Mouse (Mus musculus): ENCODE measurements around the gene Fgfr2. TPM values are rescaled to one million over a fixed set of nuclear protein-coding genes. Genes with fewer than 3 reads are reported as not detected.

Gene Fgfr2
- polyA plus RNA-seq, 1 experiment from 2014 or later, result 92.5 TPM

DNA sequence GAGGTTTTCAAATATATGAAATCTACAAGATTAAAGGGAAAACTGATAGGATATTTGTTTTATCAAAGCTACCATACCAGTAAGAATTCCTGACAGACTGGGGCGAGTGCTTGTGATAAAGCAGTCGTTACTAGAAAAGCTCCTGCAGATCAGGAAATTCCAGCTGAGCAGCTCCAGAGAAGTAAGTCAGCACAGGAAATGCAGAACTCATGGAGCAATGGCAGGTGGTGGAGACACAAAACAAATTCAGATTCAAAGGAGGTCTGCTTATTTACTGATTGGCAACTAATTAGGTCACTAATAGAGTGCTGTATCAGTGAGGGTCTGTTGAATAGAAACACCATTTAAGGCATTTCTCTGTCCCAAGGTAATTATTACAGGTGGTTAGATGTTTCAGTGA lies 2232.3 kb downstream of the Fgfr2 start:
- Histone ChIP-seq H3K36me3 (peaks cover 46% of the 10 kb centered on the region), H3K9me3 (no peaks in the 10 kb centered on the region), H3K27me3 (ENCODE audit: insufficient read depth, poor library complexity, severe bottlenecking) (no peaks in the 10 kb centered on the region), H3K4me3 (no peak overlapping the region), H3K27ac (no peak overlapping the region), H3K4me1 (replicated peaks) (peaks cover 7% of the 10 kb centered on the region; the same call in 1 of the 2 replicates)
- WGBS, result 39% methylated on average over 2 of the region's 2 CpGs
- no peak for DNase-seq (ENCODE audit: low spot score)

DNA sequence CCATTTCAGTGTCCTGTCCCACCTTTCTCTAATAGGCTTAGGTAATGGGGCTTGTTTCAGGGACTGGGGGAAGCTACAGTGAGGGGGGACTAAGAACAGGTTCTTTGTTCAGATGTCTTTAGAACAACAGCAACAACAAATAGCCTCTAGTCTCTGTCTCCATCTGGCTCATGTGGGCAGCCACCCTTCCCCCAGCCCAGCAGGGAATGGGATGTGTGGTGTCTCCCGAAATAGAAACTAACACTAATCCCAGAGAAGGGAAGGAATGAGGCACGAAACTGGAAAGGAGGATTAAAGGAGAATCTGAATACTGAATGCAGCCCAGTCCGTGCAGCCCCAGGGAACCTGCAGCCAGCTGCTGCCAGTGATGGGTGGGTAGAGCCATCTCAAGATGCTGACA lies 2235.2 kb downstream of the Fgfr2 start:
- Histone ChIP-seq H3K9me3 (no peaks in the 10 kb centered on the region), H3K4me3 (no peak overlapping the region), H3K27me3 (ENCODE audit: insufficient read depth, poor library complexity, severe bottlenecking) (no peaks in the 10 kb centered on the region), H3K27ac (0 out of 2 replicates have a peak overlapping the region, but pooled peaks have one; percentile 8), H3K36me3 (peaks cover 45% of the 10 kb centered on the region), H3K4me1 (replicated peaks) (peaks cover 7% of the 10 kb centered on the region; the same call in 1 of the 2 replicates)
- 16% methylated on average over 3 of the region's 3 CpGs for WGBS
- no peak for DNase-seq (ENCODE audit: low spot score)

GRCm38 (mm10) chr7:130886246-130886645 lies 2236.9 kb downstream of the Fgfr2 start:
- WGBS, result 79% methylated on average over 3 of the region's 3 CpGs
- DNase-seq (ENCODE audit: low spot score), result no peak
- no peaks in the 10 kb centered on the region for H3K9me3 ChIP-seq
- no peaks in the 10 kb centered on the region for H3K27me3 ChIP-seq (ENCODE audit: insufficient read depth, poor library complexity, severe bottlenecking)
- H3K36me3 ChIP-seq, result peaks cover 37% of the 10 kb centered on the region
- H3K27ac ChIP-seq, result no peak overlapping the region
- no peak overlapping the region for H3K4me3 ChIP-seq
- peaks cover 7% of the 10 kb centered on the region; the same call in 1 of the 2 replicates for H3K4me1 ChIP-seq (replicated peaks)

DNA sequence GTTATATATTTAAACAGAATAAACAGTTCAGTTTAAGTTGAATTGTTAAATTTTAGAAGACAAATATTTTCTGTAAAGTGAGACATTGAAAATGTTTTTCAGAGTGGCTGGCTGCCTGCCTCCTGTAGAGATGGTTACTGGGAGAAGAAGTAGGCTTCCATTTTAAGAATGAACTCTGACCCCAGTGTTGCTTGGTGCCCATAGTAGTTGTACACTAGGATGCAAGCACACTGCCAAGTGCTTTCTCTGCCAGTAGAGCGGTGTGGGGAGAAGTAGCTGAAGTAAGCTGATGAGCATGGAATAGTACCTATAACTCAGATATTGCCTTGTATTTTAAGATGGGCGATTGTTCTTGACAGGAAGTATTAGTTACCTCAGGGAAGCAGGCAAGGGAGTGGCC lies 2239.0 kb downstream of the Fgfr2 start:
- no peak overlapping the region for H3K4me3 ChIP-seq
- no peaks in the 10 kb centered on the region for H3K9me3 ChIP-seq
- H3K27ac ChIP-seq, result no peak overlapping the region
- H3K27me3 ChIP-seq (ENCODE audit: insufficient read depth, poor library complexity, severe bottlenecking), result no peaks in the 10 kb centered on the region
- H3K4me1 ChIP-seq (replicated peaks), result peaks cover 7% of the 10 kb centered on the region; the same call in 1 of the 2 replicates
- WGBS, result 96% methylated on average over 2 of the region's 2 CpGs
- H3K36me3 ChIP-seq, result peaks cover 44% of the 10 kb centered on the region
- DNase-seq (ENCODE audit: low spot score), result no peak

- peaks cover 1% of the 10 kb centered on the region; the same call in 1 of the 2 replicates for H3K36me3 ChIP-seq
- peak overlapping the region; percentile 77 for H3K4me3 ChIP-seq
- no peak overlapping the region for H3K27ac ChIP-seq
- H3K9me3 ChIP-seq, result no peaks in the 10 kb centered on the region
- no peak for DNase-seq (ENCODE audit: low spot score)
- WGBS, result 59% methylated on average over 3 of the region's 3 CpGs
- H3K4me1 ChIP-seq (replicated peaks), result peaks cover 23% of the 10 kb centered on the region
- H3K27me3 ChIP-seq (ENCODE audit: insufficient read depth, poor library complexity, severe bottlenecking), result peaks cover 20% of the 10 kb centered on the region
Observed at GRCm38 (mm10) chr7:130867256-130867655, 2255.9 kb downstream of the Fgfr2 start.

DNA sequence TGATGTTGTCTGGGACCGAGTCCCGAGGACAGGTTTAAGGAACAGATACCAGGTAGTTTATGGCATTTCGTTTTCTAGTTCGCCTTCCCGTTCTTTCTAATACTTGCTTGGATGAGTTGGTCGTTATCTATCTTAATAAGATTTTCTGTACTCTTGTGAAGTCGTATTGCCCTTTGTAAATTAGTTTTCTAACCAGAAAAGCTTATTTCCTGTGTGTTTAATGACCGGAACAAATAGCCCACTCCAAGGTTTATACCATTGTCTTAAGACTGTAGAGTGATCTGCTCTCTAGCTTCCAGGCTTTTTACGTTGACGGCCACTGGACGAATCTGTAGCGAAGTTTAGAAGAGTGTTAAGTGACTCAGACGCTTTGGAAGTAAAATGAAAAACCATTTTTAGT lies 2256.5 kb downstream of the Fgfr2 start:
- Histone ChIP-seq H3K27me3 (ENCODE audit: insufficient read depth, poor library complexity, severe bottlenecking) (peaks cover 26% of the 10 kb centered on the region), H3K27ac (peak overlapping the region; percentile 95), H3K9me3 (no peaks in the 10 kb centered on the region), H3K4me1 (replicated peaks) (peaks cover 27% of the 10 kb centered on the region), H3K36me3 (no peaks in the 10 kb centered on the region), H3K4me3 (peak overlapping the region; percentile 77)
- WGBS, result 2% methylated on average over 13 of the region's 13 CpGs
- no peak for DNase-seq (ENCODE audit: low spot score)

GRCm38 (mm10) chr7:130865613-130866591 lies 2257.2 kb downstream of the Fgfr2 start, which contains the start of gene Plekha1:
Gene Plekha1 (plus strand): TSS chr7:130865756.
- Histone ChIP-seq H3K27me3 (ENCODE audit: insufficient read depth, poor library complexity, severe bottlenecking) (peaks cover 28% of the 10 kb centered on the region), H3K36me3 (no peaks in the 10 kb centered on the region), H3K4me3 (peak within 1 kb of the TSS; percentile 77), H3K4me1 (replicated peaks) (peaks cover 29% of the 10 kb centered on the region), H3K9me3 (no peaks in the 10 kb centered on the region), H3K27ac (peak within 1 kb of the TSS; percentile 95)
- peak; percentile 98 for DNase-seq (ENCODE audit: low spot score)
- WGBS, result under 1% methylated on average over 114 of the region's 114 CpGs

- peaks cover 38% of the 10 kb centered on the region for H3K4me1 ChIP-seq (replicated peaks)
- H3K27me3 ChIP-seq (ENCODE audit: insufficient read depth, poor library complexity, severe bottlenecking), result peaks cover 33% of the 10 kb centered on the region
- H3K9me3 ChIP-seq, result no peaks in the 10 kb centered on the region
- H3K27ac ChIP-seq, result no peak overlapping the region
- no peaks in the 10 kb centered on the region for H3K36me3 ChIP-seq
- no peak overlapping the region for H3K4me3 ChIP-seq
- no peak for DNase-seq (ENCODE audit: low spot score)
- WGBS, result 79% methylated on average over 7 of the region's 7 CpGs
Observed at GRCm38 (mm10) chr7:130864711-130865110, 2258.4 kb downstream of the Fgfr2 start.

GRCm38 (mm10) chr7:130862501-130862900 lies 2260.6 kb downstream of the Fgfr2 start:
- Histone ChIP-seq H3K36me3 (no peaks in the 10 kb centered on the region), H3K27ac (no peak overlapping the region; the same call in 1 of the 2 replicates), H3K4me3 (no peak overlapping the region), H3K27me3 (ENCODE audit: insufficient read depth, poor library complexity, severe bottlenecking) (peaks cover 33% of the 10 kb centered on the region), H3K4me1 (replicated peaks) (peaks cover 43% of the 10 kb centered on the region), H3K9me3 (no peaks in the 10 kb centered on the region)
- WGBS, result 69% methylated on average over 1 of the region's 1 CpGs
- DNase-seq (ENCODE audit: low spot score), result no peak

GRCm38 (mm10) chr7:130860721-130861142 lies 2262.4 kb downstream of the Fgfr2 start:
- Histone ChIP-seq H3K4me3 (0 out of 2 replicates have a peak overlapping the region, but pooled peaks have one; percentile 1), H3K4me1 (replicated peaks) (peaks cover 36% of the 10 kb centered on the region), H3K9me3 (no peaks in the 10 kb centered on the region), H3K27me3 (ENCODE audit: insufficient read depth, poor library complexity, severe bottlenecking) (peaks cover 34% of the 10 kb centered on the region), H3K27ac (peak overlapping the region; percentile 81), H3K36me3 (no peaks in the 10 kb centered on the region)
- WGBS, result 22% methylated on average over 11 of the region's 11 CpGs
- DNase-seq (ENCODE audit: low spot score), result peak; percentile 22

DNA sequence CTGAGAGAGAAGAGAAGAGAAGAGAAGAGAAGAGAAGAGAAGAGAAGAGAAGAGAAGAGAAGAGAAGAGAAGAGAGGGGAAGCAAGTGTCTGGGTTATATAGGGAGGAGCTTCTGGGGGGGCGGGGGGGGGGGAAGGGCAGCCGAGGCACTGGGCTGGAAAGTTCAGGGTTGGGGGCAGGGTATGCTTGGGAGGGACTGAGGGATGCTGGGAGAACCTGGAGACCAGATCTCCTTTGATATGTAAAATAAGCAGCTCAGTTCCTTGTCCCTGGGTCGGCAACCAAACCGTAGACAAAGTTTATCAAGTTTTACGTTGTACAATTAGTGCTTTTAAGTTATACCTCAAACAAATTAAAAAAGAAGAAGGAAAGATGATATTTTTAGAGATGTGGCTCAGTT lies 2263.2 kb downstream of the Fgfr2 start:
- peaks cover 44% of the 10 kb centered on the region for H3K4me1 ChIP-seq (replicated peaks)
- 27% methylated on average over 4 of the region's 5 CpGs for WGBS
- H3K27me3 ChIP-seq (ENCODE audit: insufficient read depth, poor library complexity, severe bottlenecking), result peaks cover 33% of the 10 kb centered on the region
- peak overlapping the region; percentile 81 for H3K27ac ChIP-seq
- no peaks in the 10 kb centered on the region for H3K9me3 ChIP-seq
- no peak for DNase-seq (ENCODE audit: low spot score)
- H3K36me3 ChIP-seq, result no peaks in the 10 kb centered on the region
- no peak overlapping the region for H3K4me3 ChIP-seq

GRCm38 (mm10) chr7:130857973-130858372 lies 2265.2 kb downstream of the Fgfr2 start:
- Histone ChIP-seq H3K27me3 (ENCODE audit: insufficient read depth, poor library complexity, severe bottlenecking) (peaks cover 19% of the 10 kb centered on the region; the same call in 1 of the 2 replicates), H3K27ac (no peak overlapping the region), H3K4me1 (replicated peaks) (peaks cover 58% of the 10 kb centered on the region), H3K36me3 (no peaks in the 10 kb centered on the region), H3K9me3 (no peaks in the 10 kb centered on the region), H3K4me3 (no peak overlapping the region)
- DNase-seq (ENCODE audit: low spot score), result no peak
- WGBS, result 79% methylated on average over 6 of the region's 6 CpGs

DNA sequence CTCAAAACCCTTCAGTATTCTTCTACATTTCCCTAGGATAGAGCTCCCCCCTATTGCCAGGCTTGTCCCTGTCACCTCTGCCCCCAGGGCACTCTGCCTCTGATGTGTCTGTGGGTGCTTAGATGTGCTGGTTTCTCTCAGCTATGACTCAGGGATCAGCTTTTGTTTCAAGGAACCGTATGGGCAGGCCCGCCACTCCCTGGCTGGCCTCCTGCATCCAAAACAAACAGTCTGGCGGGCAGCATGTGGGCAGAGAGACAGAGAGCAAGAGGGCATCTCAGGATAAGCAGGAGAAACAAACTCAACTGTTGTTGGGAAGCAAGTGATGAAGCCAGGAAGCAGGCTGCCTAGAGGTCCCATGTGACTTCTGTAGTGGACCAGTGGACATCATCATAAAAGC lies 2267.5 kb downstream of the Fgfr2 start:
- Histone ChIP-seq H3K36me3 (no peaks in the 10 kb centered on the region), H3K4me3 (no peak overlapping the region), H3K4me1 (replicated peaks) (peaks cover 43% of the 10 kb centered on the region), H3K9me3 (no peaks in the 10 kb centered on the region), H3K27ac (peak overlapping the region; percentile 50; the same call in 1 of the 2 replicates), H3K27me3 (ENCODE audit: insufficient read depth, poor library complexity, severe bottlenecking) (peaks cover 8% of the 10 kb centered on the region; the same call in 1 of the 2 replicates)
- WGBS, result 16% methylated on average over 3 of the region's 3 CpGs
- no peak for DNase-seq (ENCODE audit: low spot score)

Measured in hindbrain, embryonic 10.5 days (tissue).